Mouse (Mus musculus) liver, embryonic 16.5 days (tissue): ENCODE data around the gene Fzd9. TPM values are rescaled to one million over a fixed set of nuclear protein-coding genes. Genes with fewer than 3 reads are reported as not detected.

Experiments used
- ATAC-seq: fragments of 200-750 bp; cut with Nextera tagmentation; 2 replicates; pipeline ENCODE4 v1.8.0; 2017; ENCODE audit warnings: low read depth, mild to moderate bottlenecking, moderate number of reproducible peaks, moderate library complexity
- H3K27ac ChIP-seq: fragments of 300-500 bp; sonication (generic); 2 replicates; pipeline ENCODE4 v1.5.1; 2014; ENCODE audit warnings: mild to moderate bottlenecking, low read length
- H3K27me3 ChIP-seq: fragments of 300-500 bp; sonication (generic); 2 replicates; pipeline ENCODE4 v1.6.1; 2014; ENCODE audit warnings: low read depth, low read length, mixed read lengths; ENCODE audit not compliant: control insufficient read depth, insufficient read depth
- H3K36me3 ChIP-seq: fragments of 300-500 bp; sonication (generic); 2 replicates; pipeline ENCODE4 v1.6.1; 2014; ENCODE audit warnings: mild to moderate bottlenecking; ENCODE audit not compliant: control insufficient read depth, insufficient read depth
- H3K4me1 ChIP-seq: fragments of 300-500 bp; sonication (generic); 2 replicates; pipeline ENCODE4 v1.6.1; 2014; ENCODE audit warnings: low read depth, low read length, mixed read lengths; ENCODE audit not compliant: control insufficient read depth
- H3K4me2 ChIP-seq: fragments of 300-500 bp; sonication (generic); 2 replicates; pipeline ENCODE4 v1.6.1; 2014; ENCODE audit warnings: low read depth, low read length, mixed read lengths
- H3K4me3 ChIP-seq: fragments of 300-500 bp; sonication (generic); 2 replicates; pipeline ENCODE4 v1.5.1; 2014; ENCODE audit warnings: low read depth, mild to moderate bottlenecking, low read length
- H3K9ac ChIP-seq: fragments of 300-500 bp; sonication (generic); 2 replicates; pipeline ENCODE4 v1.6.1; 2014; ENCODE audit warnings: low read depth, low read length
- H3K9me3 ChIP-seq: fragments of 300-500 bp; sonication (generic); replicated peaks from 2 replicates; pipeline ENCODE4 v1.6.1; 2016; ENCODE audit warnings: low read length; ENCODE audit not compliant: control insufficient read depth
- WGBS: fragments of 180-500 bp; shearing (Covaris S2); extraction: QIAGEN DNeasy Blood & Tissue Kit; methylation state at CpG from one replicate; pipeline ENCODE4 v1.1.7; 2014; ENCODE audit not compliant: insufficient replicate concordance; 5-methylcytosine and 5-hydroxymethylcytosine counted together
- microRNA-seq: library from miRNA; unstranded; fragments of <30 nt; microRNA quantifications from one replicate; pipeline ENCODE4, GENCODE M21; 2016
- polyA plus RNA-seq: library from polyadenylated mRNA; unstranded; fragments of >200 nt; fragmentation: Nextera tagmentation; extraction: Ambion mirVana; gene quantifications from 2 replicates; pipeline ENCODE4 v1.2.1, GENCODE M21; 2015

The Fzd9 gene
- polyA plus RNA-seq, 1 experiment from 2014 or later: 0.34 TPM

GRCm38 (mm10) chr5:135220941-135221340, 30.1 kb downstream of the Fzd9 start:
- Histone ChIP-seq H3K27me3 (no peaks in the 10 kb centered on the region), H3K36me3 (peaks cover 72% of the 10 kb centered on the region), H3K27ac (no peak overlapping the region), H3K9ac (no peak overlapping the region), H3K4me3 (no peak overlapping the region), H3K4me1 (no peaks in the 10 kb centered on the region), H3K9me3 (no peaks in the 10 kb centered on the region), H3K4me2 (no peak overlapping the region)
- ATAC-seq: no peak

GRCm38 (mm10) chr5:135216871-135217270, 34.2 kb downstream of the Fzd9 start:
- Histone ChIP-seq H3K4me2 (no peak overlapping the region), H3K36me3 (peaks cover 76% of the 10 kb centered on the region), H3K9ac (no peak overlapping the region), H3K4me3 (no peak overlapping the region), H3K27me3 (no peaks in the 10 kb centered on the region), H3K9me3 (no peaks in the 10 kb centered on the region), H3K27ac (no peak overlapping the region), H3K4me1 (no peaks in the 10 kb centered on the region)
- 89% methylated on average over 6 of the region's 6 CpGs for WGBS
- ATAC-seq: no peak

- H3K4me1 ChIP-seq: no peaks in the 10 kb centered on the region
- WGBS: 83% methylated on average over 1 of the region's 1 CpGs
- ATAC-seq: no peak
- peaks cover 78% of the 10 kb centered on the region for H3K36me3 ChIP-seq
- H3K27ac ChIP-seq: no peak overlapping the region
- H3K4me2 ChIP-seq: no peak overlapping the region
- no peak overlapping the region for H3K4me3 ChIP-seq
- no peak overlapping the region for H3K9ac ChIP-seq
- no peaks in the 10 kb centered on the region for H3K9me3 ChIP-seq
- no peaks in the 10 kb centered on the region for H3K27me3 ChIP-seq
Observed at GRCm38 (mm10) chr5:135208197-135208596, 42.8 kb downstream of the Fzd9 start.

- peaks cover 53% of the 10 kb centered on the region for H3K36me3 ChIP-seq
- WGBS: 87% methylated on average over 3 of the region's 3 CpGs
Observed at GRCm38 (mm10) chr5:135202763-135203162, 48.3 kb downstream of the Fzd9 start.

More at GRCm38 (mm10) chr5:135202763-135203162, 48.3 kb downstream of the Fzd9 start:
- ATAC-seq: no peak
- Histone ChIP-seq H3K27ac (no peak overlapping the region), H3K4me1 (no peaks in the 10 kb centered on the region), H3K4me3 (no peak overlapping the region), H3K9me3 (no peaks in the 10 kb centered on the region), H3K9ac (no peak overlapping the region), H3K27me3 (no peaks in the 10 kb centered on the region), H3K4me2 (no peak overlapping the region)

Small RNA genes lying within 50 kb of the gene (microRNA-seq; reads per million reads assigned to microRNA genes)
- gene Gm25315: not detected

Other genes with a start within 250 kb of the Fzd9 start
- 26.2 and 26.6 TPM in 2 replicates for gene Abhd11, start 242.1 kb downstream of the Fzd9 start, polyA plus RNA-seq
- gene Stx1a, start 227.7 kb downstream of the Fzd9 start, polyA plus RNA-seq: 0.71 and 1.1 TPM in 2 replicates
- 14.0 and 15.2 TPM in 2 replicates for gene Dnajc30, start 187.0 kb downstream of the Fzd9 start, polyA plus RNA-seq
- gene Bud23, start 186.3 kb downstream of the Fzd9 start, polyA plus RNA-seq: 43.0 and 46.5 TPM in 2 replicates
- gene Vps37d, start 173.0 kb downstream of the Fzd9 start, polyA plus RNA-seq: 0.09 and 0.25 TPM in 2 replicates
- gene Mlxipl, start 161.3 kb downstream of the Fzd9 start, polyA plus RNA-seq: 9.6 and 14.1 TPM in 2 replicates
- 11.1 and 11.6 TPM in 2 replicates for gene Tbl2, start 101.6 kb downstream of the Fzd9 start, polyA plus RNA-seq
- 24.8 and 25.8 TPM in 2 replicates for gene Bcl7b, start 82.9 kb downstream of the Fzd9 start, polyA plus RNA-seq
- gene Baz1b, start 64.0 kb downstream of the Fzd9 start, polyA plus RNA-seq: 14.3 and 15.5 TPM in 2 replicates
- gene Fkbp6, start 98.8 kb upstream of the Fzd9 start, polyA plus RNA-seq: not detected in 2 replicates
- gene Trim50, start 102.1 kb upstream of the Fzd9 start, polyA plus RNA-seq: not detected in 2 replicates
- gene Nsun5, start 118.7 kb upstream of the Fzd9 start, polyA plus RNA-seq: 12.1 and 14.4 TPM in 2 replicates
- gene Pom121, start 143.3 kb upstream of the Fzd9 start, polyA plus RNA-seq: 4.5 and 5.0 TPM in 2 replicates